Mouse (Mus musculus): Measurements from ENCODE around the gene Trim14.

The Trim14 gene

GRCm38 (mm10) chr4:46562037-46562436 is 26.1 kb upstream of the Trim14 start:
- no peak for DNase-seq (ENCODE audit: low read depth)

GRCm38 (mm10) chr4:46560069-46560705 is 24.2 kb upstream of the Trim14 start:
- DNase-seq (ENCODE audit: low read depth) = peak; percentile 35

- no peak for DNase-seq (ENCODE audit: low read depth)
Observed at GRCm38 (mm10) chr4:46558672-46559667, 23.0 kb upstream of the Trim14 start.

- no peak for DNase-seq (ENCODE audit: low read depth)
Observed at GRCm38 (mm10) chr4:46556933-46557332, 21.0 kb upstream of the Trim14 start.

- DNase-seq (ENCODE audit: low read depth) = no peak
Observed at GRCm38 (mm10) chr4:46555762-46556161, 19.8 kb upstream of the Trim14 start.

- no peak for DNase-seq (ENCODE audit: low read depth)
Observed at GRCm38 (mm10) chr4:46554295-46555069, 18.5 kb upstream of the Trim14 start.

GRCm38 (mm10) chr4:46553864-46554263 is 17.9 kb upstream of the Trim14 start:
- DNase-seq (ENCODE audit: low read depth) = peak; percentile 2

- no peak for DNase-seq (ENCODE audit: low read depth)
Observed at GRCm38 (mm10) chr4:46550406-46550805, 14.5 kb upstream of the Trim14 start.

- DNase-seq (ENCODE audit: low read depth) = no peak
Observed at GRCm38 (mm10) chr4:46549979-46550378, 14.0 kb upstream of the Trim14 start.

GRCm38 (mm10) chr4:46546709-46547108 is 10.8 kb upstream of the Trim14 start:
- no peak for DNase-seq (ENCODE audit: low read depth)

GRCm38 (mm10) chr4:46545498-46545897 is 9.6 kb upstream of the Trim14 start:
- DNase-seq (ENCODE audit: low read depth) = no peak

- DNase-seq (ENCODE audit: low read depth) = peak; percentile 19
Observed at GRCm38 (mm10) chr4:46544313-46544712, 8.4 kb upstream of the Trim14 start.

- no peak for DNase-seq (ENCODE audit: low read depth)
Observed at GRCm38 (mm10) chr4:46543366-46544050, 7.6 kb upstream of the Trim14 start.

- no peak for DNase-seq (ENCODE audit: low read depth)
Observed at GRCm38 (mm10) chr4:46541707-46542106, 5.8 kb upstream of the Trim14 start.

- DNase-seq (ENCODE audit: low read depth) = no peak
Observed at GRCm38 (mm10) chr4:46539167-46539566, 3.2 kb upstream of the Trim14 start.

- DNase-seq (ENCODE audit: low read depth) = no peak
Observed at GRCm38 (mm10) chr4:46535094-46535830, 679 bp downstream of the Trim14 start.

- no peak for DNase-seq (ENCODE audit: low read depth)
Observed at GRCm38 (mm10) chr4:46533934-46534720, 1.8 kb downstream of the Trim14 start.

- no peak for DNase-seq (ENCODE audit: low read depth)
Observed at GRCm38 (mm10) chr4:46532926-46533325, 3.0 kb downstream of the Trim14 start.

GRCm38 (mm10) chr4:46532511-46532910 is 3.4 kb downstream of the Trim14 start:
- peak; percentile 6 for DNase-seq (ENCODE audit: low read depth)

- DNase-seq (ENCODE audit: low read depth) = no peak
Observed at GRCm38 (mm10) chr4:46529722-46530121, 6.2 kb downstream of the Trim14 start.
